Mouse (Mus musculus): ENCODE measurements at regions not wholly inside any gene's neighbourhood (a gene's known extent, or its start where the extent isn't known, plus 50 kb on each side); places are given as distances from the start of the nearest gene placed in this dataset.
"Not testable (repeated sequence)": the region's sequence is repeated elsewhere in the genome, so short reads cannot be mapped to it uniquely, and the experiment has no call there.

DNA sequence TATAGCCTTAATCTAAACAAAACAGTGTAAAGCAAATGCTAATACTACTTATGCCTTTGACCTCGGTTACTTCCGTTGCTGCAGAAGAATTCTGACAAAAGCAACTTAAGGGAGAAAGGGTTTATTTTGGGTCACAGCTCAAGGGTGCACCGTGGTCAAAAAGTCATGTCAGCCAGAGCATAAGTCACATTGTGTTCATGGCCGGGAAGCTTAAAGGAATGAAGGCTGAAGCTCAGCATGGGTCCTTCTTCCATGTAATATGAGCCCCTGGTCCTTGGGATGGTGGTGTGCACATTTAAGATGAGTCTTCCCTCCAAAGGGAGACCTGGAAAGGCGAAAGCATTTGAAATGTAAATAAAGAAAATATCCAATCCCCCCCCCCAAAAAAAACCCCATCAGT, 212.1 kb upstream of the Tbl1xr1 start:
- no peak for DNase-seq (ENCODE audit: low spot score in 2 of 2)

DNA sequence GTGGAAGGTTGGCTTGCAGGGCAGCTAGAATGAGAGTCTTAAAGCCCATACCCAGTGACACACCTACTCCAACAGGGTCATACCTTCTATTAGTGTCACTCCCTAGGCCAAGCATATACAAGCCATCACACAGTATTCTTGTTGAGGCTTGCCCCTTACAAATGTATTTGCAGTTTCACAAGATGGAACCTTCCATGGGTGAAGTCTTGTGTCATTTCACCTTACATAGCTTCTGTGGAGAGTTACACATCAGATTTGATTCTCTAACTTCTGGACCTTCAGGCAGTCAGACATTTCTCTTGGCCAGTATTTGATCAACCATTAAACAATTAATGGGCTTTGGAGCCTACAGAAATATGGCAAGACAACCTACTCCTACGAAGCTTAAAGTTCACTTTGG, 210.6 kb upstream of the Tbl1xr1 start:
- DNase-seq (ENCODE audit: low spot score in 2 of 2) = no peak

DNA sequence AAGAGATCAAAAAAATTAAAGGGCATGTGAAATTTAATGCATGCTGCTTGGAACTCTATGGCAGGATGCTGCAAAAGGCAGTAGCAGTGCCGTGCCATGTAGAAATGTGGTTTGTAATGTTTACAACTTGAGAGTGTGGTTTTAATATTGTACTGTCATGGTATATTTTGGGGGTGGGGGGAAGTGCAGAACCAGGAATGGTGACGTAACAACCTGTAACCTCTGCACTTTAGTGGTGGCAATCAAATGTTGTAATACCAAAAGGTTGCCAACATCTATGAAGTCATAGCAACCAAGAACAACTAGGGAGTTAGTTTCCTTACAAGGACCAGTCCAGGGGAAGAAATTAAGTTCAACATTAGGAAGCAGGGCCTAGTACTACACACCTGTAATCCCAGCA, 198.1 kb upstream of the Tbl1xr1 start:
- DNase-seq (ENCODE audit: low spot score in 2 of 2) = no peak

DNA sequence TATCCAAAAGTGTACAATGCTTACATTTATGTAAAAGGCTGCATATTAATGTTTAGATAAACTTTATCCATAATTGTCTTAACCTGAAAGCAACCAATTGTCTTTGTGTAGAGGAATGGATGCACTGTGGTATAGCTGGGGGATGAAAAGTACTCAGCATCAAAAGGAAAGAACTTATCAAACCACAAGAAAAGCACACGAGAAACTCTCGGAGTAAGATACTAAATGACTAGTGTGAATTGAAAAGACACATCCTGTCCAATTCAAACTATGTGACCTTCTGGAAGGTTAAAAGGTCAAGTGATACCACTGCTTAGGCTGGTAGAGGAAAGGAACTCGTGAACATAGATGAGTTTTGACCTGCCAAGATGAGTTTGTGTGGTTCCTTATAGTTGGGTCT, 192.2 kb upstream of the Tbl1xr1 start:
- DNase-seq (ENCODE audit: low spot score in 2 of 2) = no peak

DNA sequence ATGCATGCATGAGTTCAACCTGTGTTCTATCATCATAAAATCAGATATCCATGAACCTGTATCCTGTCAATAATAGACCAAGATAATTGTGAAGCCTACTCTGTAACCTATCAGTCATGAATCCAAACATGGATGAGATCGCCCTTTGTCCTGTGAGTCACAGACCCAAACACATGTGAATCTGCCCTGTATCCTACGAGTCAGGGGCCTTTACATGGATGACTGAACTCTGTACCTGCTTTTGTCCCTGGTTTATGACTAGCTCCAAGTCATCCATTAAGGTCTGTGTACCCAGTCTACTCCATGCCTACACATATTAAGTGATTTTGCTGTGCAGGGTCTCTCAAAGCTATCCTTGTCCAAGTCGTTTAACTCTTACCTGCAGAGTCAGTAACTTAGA, 187.7 kb upstream of the Tbl1xr1 start:
- DNase-seq (ENCODE audit: low spot score in 2 of 2) = no peak

DNA sequence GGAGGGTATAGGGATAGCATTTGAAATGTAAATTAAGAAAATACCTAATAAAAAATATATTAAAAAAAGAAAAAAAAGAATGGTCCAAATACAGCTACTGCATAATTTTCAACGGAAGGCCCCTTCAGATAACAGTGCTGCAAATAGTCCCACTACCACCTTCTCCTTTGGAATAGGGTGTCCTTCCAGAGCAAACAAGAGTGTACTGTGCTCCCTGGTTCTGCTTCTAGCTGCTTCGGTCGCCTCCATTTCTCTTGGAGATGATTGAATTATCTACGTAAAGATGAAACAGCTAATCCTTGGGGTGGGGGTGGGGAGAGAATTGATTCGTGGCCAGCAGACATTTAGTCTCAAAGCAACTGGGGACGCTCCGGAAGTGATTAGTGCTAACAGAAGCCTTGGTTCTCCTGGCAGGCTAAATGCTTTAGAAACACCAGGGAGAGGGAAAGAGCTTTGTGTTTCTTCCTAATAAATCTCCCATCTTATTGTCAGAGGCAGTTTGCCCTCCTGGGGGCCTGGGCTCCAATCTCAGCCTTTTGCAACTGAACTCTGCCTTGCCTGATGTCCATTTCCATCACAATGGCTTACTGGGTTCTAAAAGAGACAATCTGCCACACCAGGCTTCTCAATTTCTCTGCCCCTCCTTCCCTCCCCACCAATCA, 184.5 kb upstream of the Tbl1xr1 start:
- DNase-seq (ENCODE audit: low spot score in 2 of 2) = no peak

DNA sequence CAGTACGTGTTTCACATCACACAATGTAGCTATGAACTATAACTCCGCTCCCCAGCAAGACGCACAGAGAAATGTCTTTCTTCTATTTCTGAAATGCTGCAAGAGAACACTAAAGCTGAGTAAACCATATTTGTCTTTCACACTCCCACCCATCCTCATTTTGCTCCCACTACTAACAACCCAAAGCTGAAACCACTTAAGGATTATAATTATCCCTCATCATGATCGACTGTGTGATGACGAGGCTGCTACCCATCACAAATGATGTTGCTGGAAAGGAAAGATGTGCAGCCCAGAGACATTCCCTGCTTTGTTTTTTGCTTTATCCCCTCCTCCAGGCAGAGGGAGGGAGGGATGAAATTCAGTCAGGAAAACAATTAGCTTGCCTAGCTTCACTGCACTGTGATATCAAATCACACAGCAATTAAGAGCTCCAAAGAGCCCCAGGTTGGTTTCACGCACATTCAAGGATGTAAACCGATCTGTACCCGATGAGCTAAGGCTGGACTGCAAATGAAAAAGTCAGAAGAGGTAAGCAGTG, 183.5 kb upstream of the Tbl1xr1 start:
- no peak for DNase-seq (ENCODE audit: low spot score in 2 of 2)

DNA sequence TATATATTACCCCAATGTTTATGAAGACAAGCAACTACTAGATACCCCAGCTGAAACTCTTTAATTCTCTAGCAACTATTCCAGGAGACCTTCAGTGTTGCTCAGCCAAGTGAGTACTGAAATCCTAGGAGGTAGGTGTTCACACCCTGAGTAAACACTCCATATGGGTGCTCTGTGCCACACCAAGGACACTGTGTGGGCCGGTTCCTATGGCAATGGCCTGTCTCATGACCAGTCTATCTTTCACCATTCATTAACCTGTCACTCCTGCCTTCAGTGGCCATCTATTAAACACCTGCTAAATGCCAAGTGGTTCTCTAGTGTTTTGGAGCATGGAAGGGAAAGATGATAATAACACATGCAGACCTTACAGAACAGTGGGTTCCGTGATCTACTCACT, 180.9 kb upstream of the Tbl1xr1 start:
- no peak for DNase-seq (ENCODE audit: low spot score in 2 of 2)

DNA sequence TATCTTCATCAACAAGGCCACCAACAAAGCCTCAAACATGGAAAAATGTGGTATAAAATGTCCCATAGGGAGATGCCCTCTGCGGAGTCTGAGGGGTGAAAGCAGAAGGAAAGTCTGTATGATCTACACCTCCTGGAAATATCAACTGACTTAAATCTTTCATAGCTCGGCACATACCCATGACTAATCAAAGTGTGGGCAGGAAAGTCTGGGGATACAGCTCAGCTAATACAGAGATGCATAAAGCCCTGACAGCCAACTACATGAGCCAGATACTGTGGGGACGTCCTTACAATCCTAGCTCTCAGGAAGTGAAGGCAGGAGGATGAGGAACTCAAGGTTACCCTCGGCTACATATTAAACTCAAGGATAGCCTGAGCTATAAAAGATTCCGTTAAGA, 178.2 kb upstream of the Tbl1xr1 start:
- no peak for DNase-seq (ENCODE audit: low spot score in 2 of 2)

DNA sequence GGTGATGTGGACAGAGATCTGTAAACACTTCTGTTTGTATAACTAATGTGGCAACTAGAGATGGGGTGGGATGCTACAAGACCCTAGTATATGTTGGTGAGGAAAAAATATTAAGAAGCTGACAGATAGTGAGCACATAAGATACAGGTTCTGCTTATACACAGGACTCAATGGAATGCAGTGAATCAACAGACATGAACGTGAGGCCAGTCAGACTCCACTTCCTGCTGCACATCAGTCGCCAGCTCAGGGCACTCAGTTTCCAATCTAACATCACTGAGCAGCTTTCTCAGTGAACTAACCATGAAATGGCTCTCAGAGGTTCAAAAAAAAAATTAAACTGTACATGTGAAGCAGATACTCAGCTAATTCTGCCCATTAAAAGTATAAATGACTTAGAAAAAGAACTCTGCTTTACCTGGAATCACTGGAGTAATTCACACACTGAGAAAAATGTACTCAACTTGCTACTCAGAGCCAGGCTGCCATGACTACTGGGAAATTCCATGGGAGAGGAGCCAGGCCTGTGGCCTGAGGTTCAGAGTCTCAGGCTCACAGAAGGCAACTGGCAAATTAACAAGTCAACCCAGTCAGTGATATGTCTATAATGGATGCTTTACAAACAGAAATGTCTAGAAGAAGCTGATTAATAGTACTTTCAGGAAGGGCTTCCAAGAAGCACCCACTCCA, 170.9 kb upstream of the Tbl1xr1 start:
- no peak for DNase-seq (ENCODE audit: low spot score in 2 of 2)

DNA sequence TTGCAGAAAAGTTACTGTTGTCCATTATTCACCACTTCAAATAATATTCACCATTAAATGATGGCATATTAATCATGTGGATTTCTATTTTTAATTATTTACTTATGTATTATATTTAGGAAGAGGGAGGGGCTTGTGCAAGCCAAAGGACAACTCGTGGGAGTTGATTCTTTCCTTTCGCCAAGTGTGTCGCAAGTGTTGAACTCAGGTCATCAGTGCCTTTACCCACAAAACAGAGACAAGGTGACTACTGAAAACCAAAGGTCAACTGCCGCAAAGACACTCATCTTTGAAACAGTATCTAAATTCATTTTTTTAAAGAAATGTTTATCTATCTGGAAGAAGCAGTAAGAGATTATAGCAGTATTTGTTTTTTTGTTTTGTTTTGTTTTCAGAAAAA, 167.6 kb upstream of the Tbl1xr1 start:
- DNase-seq (ENCODE audit: low spot score in 2 of 2) = no peak

DNA sequence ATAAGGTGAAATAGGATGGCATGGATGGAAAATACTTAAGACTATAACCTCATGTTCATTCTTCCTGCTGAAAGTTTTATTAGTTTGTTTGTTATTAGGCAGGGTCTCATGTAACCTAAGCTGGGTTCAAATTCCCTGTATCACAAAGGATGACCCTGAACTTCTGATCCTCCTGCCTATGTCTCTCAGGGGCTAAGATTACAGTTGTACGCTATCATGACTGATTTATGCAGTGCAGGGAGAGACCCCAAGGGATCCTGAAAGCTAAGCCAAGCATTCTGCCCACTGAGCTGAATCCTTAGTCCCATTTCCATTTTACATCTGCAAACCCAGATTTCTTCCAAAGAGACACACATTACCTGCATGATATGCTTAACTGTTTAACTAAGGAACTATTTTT, 166.4 kb upstream of the Tbl1xr1 start:
- DNase-seq (ENCODE audit: low spot score in 2 of 2) = no peak

DNA sequence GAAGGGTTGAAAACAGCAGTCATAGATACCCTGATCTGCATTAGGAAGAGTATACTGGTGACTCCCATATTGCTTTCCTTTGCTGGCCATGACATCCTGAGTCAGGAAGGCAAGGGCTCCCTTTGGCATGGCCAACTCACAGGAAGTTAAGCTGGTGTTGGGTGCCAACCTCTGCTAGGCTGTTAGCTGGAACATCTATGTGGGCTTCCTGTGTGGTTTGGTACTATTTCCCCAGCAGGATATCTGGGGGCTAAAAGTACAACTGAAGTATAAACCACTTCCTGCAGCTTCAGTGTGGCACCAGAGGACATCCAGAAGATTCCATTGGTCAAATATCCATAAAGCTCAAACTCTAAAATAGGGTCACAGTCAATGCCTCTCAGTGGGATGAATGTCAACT, 165.4 kb upstream of the Tbl1xr1 start:
- peak; percentile 41 to 56 for DNase-seq (ENCODE audit: low spot score in 2 of 2)

DNA sequence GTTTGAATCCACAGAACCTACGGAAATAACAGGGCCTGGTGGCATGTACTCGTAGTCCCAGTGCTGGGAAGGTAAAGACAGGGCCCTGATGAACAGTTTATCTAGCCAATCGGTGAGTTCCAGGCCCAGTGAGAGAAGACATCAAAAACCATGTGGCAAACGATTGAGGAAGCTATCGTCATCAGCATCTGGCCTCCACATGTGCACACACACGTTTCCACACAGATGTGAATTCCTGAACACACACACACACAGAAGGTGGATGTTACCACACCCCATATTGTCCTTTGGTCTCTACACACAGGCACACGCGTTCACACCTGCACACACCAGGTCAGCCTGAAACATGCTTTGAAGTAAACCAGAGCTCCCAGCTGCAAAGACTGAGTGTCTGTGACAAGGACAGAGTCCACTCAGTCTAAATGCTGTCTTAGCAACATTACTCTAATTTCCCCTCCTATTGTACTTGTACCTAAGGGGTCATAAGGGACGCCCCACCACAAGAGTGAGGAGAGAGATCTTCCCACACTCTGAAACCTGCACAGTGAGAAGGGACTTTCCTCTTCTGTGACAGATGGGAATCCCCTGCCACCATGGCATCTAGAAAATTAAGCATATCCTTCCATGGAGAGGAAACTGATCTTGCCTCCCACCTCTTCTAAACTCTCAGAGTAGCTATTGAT, 159.1 kb upstream of the Tbl1xr1 start:
- peak; percentile 50 to 52 for DNase-seq (ENCODE audit: low spot score in 2 of 2)

DNA sequence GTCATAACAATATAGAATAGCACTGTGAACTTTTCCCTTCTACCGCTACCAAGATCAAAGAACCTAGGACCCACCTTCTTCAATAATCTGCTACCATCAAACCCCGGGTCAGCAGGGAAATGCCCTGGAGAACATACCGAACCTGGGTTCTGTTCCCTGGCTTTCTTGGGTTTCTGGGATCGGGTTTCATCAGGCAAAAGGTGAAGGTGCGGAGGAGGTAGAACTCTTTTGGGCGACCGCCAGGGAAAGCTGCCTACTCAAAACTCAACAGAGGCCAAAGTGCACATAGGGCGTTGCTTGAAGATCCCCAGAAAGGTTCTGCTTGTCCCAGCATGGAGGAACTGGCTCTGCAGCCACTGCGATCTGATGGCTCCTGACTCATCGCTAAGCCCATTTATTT, 158.0 kb upstream of the Tbl1xr1 start:
- no peak for DNase-seq (ENCODE audit: low spot score in 2 of 2)

DNA sequence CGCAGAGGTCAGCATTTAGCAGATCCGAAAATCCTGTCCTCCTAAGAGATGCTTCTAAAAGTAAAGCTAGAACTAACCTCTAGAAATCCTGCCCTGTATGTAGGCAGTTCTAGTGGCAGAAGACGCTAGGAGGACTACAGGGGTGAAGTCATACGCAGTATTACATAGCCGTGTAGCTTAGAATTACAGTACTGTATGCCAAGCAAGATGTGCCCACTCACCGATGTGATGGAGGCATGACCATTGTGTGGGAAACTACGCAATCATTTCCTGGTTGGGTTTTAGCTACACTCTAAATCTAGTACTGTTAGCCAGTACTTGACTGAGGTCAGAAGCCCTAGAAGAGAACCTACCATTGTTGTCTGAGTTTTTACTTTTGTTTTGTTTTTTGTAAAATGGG, 156.5 kb upstream of the Tbl1xr1 start:
- DNase-seq (ENCODE audit: low spot score in 2 of 2) = no peak

DNA sequence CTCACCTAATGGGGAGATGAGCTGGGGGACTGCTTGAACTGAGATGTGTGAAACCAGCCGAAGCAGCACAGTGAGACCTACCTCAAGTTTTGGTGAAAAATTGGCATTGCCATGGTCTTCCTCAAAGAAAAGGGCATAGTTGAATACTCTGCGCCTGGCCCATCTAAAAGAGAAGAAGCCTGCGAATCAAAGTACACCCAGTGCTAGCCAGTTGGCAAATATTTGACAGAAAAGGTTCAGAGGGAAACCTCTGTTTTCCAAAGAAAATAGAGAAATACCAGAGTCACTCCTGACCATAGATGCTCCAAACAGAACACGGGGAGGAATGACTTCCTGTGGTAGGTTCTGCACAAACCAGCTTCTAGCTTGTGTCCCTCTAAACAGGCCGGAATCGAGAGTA, 144.5 kb upstream of the Tbl1xr1 start:
- no peak for DNase-seq (ENCODE audit: low spot score in 2 of 2)

DNA sequence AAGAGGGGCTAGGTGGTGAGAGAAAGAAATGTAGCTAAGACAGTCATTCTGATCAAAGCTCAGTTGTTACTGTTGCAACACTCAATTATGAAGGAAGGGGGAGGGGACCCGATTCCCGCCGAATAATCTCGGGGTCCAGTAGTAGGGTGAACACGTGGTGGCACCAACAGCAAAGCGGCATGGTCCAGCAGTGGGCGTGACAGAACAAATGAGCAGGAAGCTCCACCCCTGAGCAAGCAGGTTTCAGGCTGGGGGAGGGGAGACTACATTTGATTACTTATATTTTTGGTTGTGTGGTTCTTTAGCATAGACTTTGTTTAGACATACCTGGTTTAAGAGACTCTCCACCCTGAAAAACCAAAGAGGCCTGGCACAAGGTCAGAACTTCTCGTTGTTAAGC, 143.8 kb upstream of the Tbl1xr1 start:
- DNase-seq (ENCODE audit: low spot score in 2 of 2) = not testable (repeated sequence)

DNA sequence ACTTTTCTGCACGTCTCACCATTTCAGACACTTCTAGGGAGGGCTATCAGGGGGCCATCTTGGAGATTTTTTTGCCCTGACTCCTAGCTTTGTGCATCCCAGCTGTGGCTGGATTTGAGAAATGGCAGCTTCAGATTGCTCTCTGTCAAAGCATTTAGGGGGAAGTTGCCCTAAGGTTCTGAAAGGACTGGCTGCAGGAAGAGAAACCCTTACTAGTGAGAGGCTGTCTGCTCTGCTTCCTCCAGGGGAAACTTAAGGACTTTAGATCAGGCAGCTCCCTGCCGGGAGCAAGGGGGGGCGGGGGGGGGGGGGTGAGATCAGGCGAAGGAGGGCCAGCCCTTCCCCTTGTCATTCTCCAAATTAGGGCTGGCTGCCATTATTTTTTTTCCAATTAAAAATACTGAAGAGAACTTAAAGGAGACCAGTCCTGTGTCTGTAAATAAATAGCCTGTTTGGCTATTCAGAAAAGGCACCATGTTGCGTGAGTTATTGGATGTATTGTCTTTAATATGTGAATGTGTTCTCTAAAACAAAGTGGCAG, 141.7 kb upstream of the Tbl1xr1 start:
- DNase-seq (ENCODE audit: low spot score in 2 of 2) = no peak

DNA sequence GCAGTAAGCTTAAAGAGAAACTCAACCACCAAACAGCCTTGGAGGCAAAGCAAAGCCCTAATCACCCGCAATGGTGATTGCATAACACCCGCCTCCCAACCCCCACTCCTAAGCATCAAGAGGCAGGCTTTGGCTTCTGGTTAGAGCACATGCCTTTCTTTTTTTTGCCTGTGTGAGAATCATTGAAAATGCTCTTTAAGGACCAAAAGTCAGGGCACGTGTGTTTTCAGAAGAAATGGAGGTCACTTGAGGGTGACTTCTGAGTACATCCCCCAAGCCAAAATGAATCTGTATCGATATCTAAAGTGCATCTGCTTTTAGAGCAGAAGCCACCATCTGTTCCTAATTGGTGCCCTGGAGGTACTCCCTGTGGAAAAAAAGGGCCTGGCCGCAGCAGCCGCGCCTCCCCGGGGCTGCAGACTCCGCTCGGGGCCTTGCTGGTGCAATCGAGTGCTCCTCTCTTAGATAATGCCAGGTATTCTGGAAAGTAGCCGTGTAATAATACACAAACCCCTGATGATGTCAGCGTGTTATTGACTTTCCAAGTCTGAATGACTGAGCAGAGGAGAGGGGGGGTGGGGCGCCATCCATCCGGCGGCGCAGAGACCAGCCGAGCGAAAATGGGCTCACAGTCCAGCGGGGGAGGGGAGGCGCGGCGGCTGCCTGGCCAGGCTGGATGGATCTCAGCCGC, 140.7 kb upstream of the Tbl1xr1 start:
- DNase-seq (ENCODE audit: low spot score in 2 of 2) = peak; percentile 87 to 91

DNA sequence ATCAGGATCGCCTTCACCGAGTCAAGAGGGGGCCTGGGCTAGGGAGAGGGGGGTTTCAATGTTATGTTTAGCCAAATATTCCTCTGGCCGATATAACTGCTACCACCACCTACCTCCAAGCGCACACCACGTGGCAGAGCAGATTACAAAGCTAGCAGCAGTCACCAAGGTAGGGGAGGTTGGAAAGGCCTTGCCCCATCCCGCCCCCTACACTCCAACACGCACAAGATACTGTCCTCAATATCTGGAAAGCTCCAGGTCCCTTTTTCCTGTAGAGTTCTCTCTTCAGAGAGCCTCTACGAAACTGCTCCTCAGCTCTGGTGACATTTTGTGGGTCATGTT, 140.2 kb upstream of the Tbl1xr1 start:
- DNase-seq (ENCODE audit: low spot score in 2 of 2) = no peak

DNA sequence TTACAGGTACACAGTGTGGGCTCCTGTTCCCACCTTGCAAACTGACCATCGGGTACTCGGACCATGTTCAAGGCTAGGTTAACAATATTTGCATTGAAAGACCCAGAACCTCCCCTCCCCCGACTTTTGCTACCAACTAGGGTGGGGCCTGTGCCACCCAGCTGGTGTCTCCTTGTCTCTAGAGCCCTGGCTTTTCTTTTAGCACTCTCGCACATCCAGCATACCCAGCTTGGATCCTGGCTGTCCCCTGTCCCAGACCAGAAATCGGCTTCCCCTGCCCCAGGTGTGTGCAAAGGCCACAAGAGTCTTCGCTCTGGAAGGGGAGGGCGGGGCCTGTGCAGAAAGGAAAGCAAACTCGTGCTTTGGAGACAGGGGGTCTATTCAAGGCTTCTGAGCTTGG, 139.8 kb upstream of the Tbl1xr1 start:
- DNase-seq (ENCODE audit: low spot score in 2 of 2) = no peak
